Mouse (Mus musculus) testis, postnatal 14 days (tissue): Measurements from ENCODE around the gene Gatd1.
"Not testable (repeated sequence)": the region's sequence is repeated elsewhere in the genome, so short reads cannot be mapped to it uniquely, and the experiment has no call there.

Source experiments
- DNase-seq: peaks from one replicate; pipeline ENCODE4 v3.0.0; 2021; ENCODE audit warnings: low spot score

The Gatd1 gene

GRCm38 (mm10) chr7:141413809-141414584 lies at the start of gene Gatd1:
Gene Gatd1 (minus strand): TSS chr7:141414136.
- peak; percentile 100 for DNase-seq

- no peak for DNase-seq
Measured at GRCm38 (mm10) chr7:141462333-141462821, 48.4 kb upstream of the Gatd1 start.

GRCm38 (mm10) chr7:141461521-141462332 lies 47.8 kb upstream of the Gatd1 start:
- no peak for DNase-seq

- DNase-seq: no peak
Measured at GRCm38 (mm10) chr7:141460391-141461113, 46.6 kb upstream of the Gatd1 start, which contains the start of gene Cracr2b. Gene Cracr2b (plus strand): TSS chr7:141461094.

GRCm38 (mm10) chr7:141460001-141460390 lies 46.1 kb upstream of the Gatd1 start:
- no peak for DNase-seq

- DNase-seq: no peak
Measured at GRCm38 (mm10) chr7:141459301-141459711, 45.4 kb upstream of the Gatd1 start.

- DNase-seq: no peak
Measured at GRCm38 (mm10) chr7:141458661-141459060, 44.7 kb upstream of the Gatd1 start.

- no peak for DNase-seq
Measured at GRCm38 (mm10) chr7:141457986-141458660, 44.2 kb upstream of the Gatd1 start.

- no peak for DNase-seq
Measured at GRCm38 (mm10) chr7:141457236-141457635, 43.3 kb upstream of the Gatd1 start.

GRCm38 (mm10) chr7:141456739-141457138 lies 42.8 kb upstream of the Gatd1 start:
- no peak for DNase-seq

- DNase-seq: no peak
Measured at GRCm38 (mm10) chr7:141455610-141456314, 41.8 kb upstream of the Gatd1 start.

GRCm38 (mm10) chr7:141454967-141455551 lies 41.1 kb upstream of the Gatd1 start, which contains the start of gene Pnpla2:
Gene Pnpla2 (plus strand): TSS chr7:141455198.
- DNase-seq: peak; percentile 91

- DNase-seq: no peak
Measured at GRCm38 (mm10) chr7:141453636-141454035, 39.7 kb upstream of the Gatd1 start.

- no peak for DNase-seq
Measured at GRCm38 (mm10) chr7:141451928-141452327, 38.0 kb upstream of the Gatd1 start.

GRCm38 (mm10) chr7:141447110-141447991 lies 33.4 kb upstream of the Gatd1 start, which contains the start of gene Rplp2:
Gene Rplp2 (plus strand): TSS chr7:141447370.
- peak; percentile 94 for DNase-seq

- DNase-seq: not testable (repeated sequence)
Measured at GRCm38 (mm10) chr7:141446374-141446773, 32.4 kb upstream of the Gatd1 start.

GRCm38 (mm10) chr7:141443828-141444237 lies 29.9 kb upstream of the Gatd1 start, which contains the start of gene Pidd1:
Gene Pidd1 (minus strand): TSS chr7:141444025.
- DNase-seq: no peak

GRCm38 (mm10) chr7:141443081-141443821 lies 29.3 kb upstream of the Gatd1 start:
- DNase-seq: no peak

GRCm38 (mm10) chr7:141442199-141442598 lies 28.3 kb upstream of the Gatd1 start:
- DNase-seq: no peak
